Mouse (Mus musculus): ENCODE measurements around the gene Sgcb. TPM values are rescaled to one million over a fixed set of nuclear protein-coding genes. Genes with fewer than 3 reads are reported as not detected.

The Sgcb gene
- polyA plus RNA-seq, 1 experiment: 3.0 TPM

DNA sequence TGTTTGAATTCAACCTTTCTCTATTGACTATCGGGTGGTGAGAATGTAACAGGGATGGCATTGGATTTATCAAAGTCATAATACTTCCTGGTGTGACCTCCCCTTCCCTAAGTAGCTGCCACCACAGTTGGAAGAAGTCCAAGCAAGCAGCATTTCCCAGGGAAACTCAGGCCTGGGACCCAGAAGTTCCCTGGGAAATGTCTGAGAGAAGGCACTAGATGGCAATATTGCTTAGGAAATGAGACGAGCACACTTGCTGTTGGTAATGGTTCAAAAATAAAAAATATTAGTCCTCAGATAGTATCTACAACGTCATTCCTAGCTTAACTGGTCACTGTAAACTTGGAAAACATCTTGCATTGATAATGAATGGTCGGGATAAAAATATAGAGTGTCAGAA is 38.6 kb upstream of the Sgcb start:
- no peaks in the 10 kb centered on the region for H3K27me3 ChIP-seq (ENCODE audit: control insufficient read depth, insufficient read depth, low read length)
- TF ChIP-seq CTCF (IDR thresholded peaks at IDR 0.05; ENCODE audit: extremely low read depth, insufficient read depth, insufficient read length, insufficient replicate concordance) (no peak), POLR2A (IDR thresholded peaks at IDR 0.05; ENCODE audit: low read depth, low read length) (no peak)
- no peak overlapping the region for H3K27ac ChIP-seq (ENCODE audit: insufficient read depth, low read length)
- WGBS: 37% methylated on average over 4 of the region's 4 CpGs
- no peaks in the 10 kb centered on the region for H3K36me3 ChIP-seq (ENCODE audit: control insufficient read depth, insufficient read depth, low read length)
- H3K4me3 ChIP-seq (ENCODE audit: extremely low read depth, insufficient read depth, insufficient read length): no peak overlapping the region
- no peak for DNase-seq (ENCODE audit: low read depth in 1 of 2, low spot score in 2 of 2)
- H3K4me1 ChIP-seq (ENCODE audit: control insufficient read depth, insufficient read depth, insufficient read length): no peaks in the 10 kb centered on the region

DNA sequence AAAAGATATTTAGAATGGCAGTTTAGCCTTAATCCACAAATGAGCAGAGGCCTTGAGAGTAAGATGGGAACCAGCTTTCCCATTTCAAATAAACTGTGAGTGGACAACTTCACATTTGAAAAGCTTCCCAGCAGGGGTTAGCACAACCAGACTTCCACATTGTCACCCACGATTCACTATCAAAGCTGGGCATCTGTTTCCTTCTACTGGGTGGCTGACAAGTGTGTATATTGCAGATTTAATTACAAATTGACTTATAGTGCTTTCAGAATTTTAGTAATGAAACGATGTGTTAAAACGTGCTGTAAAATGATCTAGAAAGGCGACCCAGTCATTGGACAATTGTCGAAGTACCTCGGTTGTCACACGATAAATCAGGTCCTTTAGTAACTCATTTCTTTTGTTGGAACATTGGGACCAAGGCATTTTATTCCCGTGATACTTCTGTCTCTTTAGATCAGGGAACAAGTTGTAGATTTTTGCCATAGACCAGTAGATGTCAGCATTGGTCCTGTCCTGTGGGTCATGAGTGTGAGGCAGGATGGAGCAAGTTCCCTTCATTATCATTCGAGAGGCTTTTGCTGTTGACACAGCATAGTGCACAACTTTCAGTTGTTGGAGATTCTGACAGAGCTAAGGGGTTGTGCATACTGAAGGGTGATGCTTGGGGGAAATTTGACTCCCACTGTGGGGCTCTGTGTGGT is 36.3 kb upstream of the Sgcb start:
- no peak overlapping the region for H3K27ac ChIP-seq (ENCODE audit: insufficient read depth, low read length)
- H3K4me1 ChIP-seq (ENCODE audit: control insufficient read depth, insufficient read depth, insufficient read length): no peaks in the 10 kb centered on the region
- H3K36me3 ChIP-seq (ENCODE audit: control insufficient read depth, insufficient read depth, low read length): no peaks in the 10 kb centered on the region
- H3K27me3 ChIP-seq (ENCODE audit: control insufficient read depth, insufficient read depth, low read length): no peaks in the 10 kb centered on the region
- no peak for TF ChIP-seq CTCF (IDR thresholded peaks at IDR 0.05; ENCODE audit: extremely low read depth, insufficient read depth, insufficient read length, insufficient replicate concordance)
- no peak for TF ChIP-seq POLR2A (IDR thresholded peaks at IDR 0.05; ENCODE audit: low read depth, low read length)
- DNase-seq (ENCODE audit: low read depth in 1 of 2, low spot score in 2 of 2): no peak
- WGBS: 41% methylated on average over 9 of the region's 9 CpGs
- H3K4me3 ChIP-seq (ENCODE audit: extremely low read depth, insufficient read depth, insufficient read length): no peak overlapping the region

GRCm38 (mm10) chr5:73683221-73683620 is 35.6 kb upstream of the Sgcb start:
- DNase-seq (ENCODE audit: low read depth in 1 of 2, low spot score in 2 of 2): no peak
- TF ChIP-seq POLR2A (IDR thresholded peaks at IDR 0.05; ENCODE audit: low read depth, low read length) (no peak), CTCF (IDR thresholded peaks at IDR 0.05; ENCODE audit: extremely low read depth, insufficient read depth, insufficient read length, insufficient replicate concordance) (no peak)
- Histone ChIP-seq H3K36me3 (ENCODE audit: control insufficient read depth, insufficient read depth, low read length) (no peaks in the 10 kb centered on the region), H3K4me1 (ENCODE audit: control insufficient read depth, insufficient read depth, insufficient read length) (no peaks in the 10 kb centered on the region), H3K27ac (ENCODE audit: insufficient read depth, low read length) (no peak overlapping the region), H3K27me3 (ENCODE audit: control insufficient read depth, insufficient read depth, low read length) (no peaks in the 10 kb centered on the region), H3K4me3 (ENCODE audit: extremely low read depth, insufficient read depth, insufficient read length) (no peak overlapping the region)
- WGBS: 78% methylated on average over 6 of the region's 6 CpGs

- DNase-seq (ENCODE audit: low read depth in 1 of 2, low spot score in 2 of 2): no peak
- Histone ChIP-seq H3K27me3 (ENCODE audit: control insufficient read depth, insufficient read depth, low read length) (no peaks in the 10 kb centered on the region), H3K4me1 (ENCODE audit: control insufficient read depth, insufficient read depth, insufficient read length) (no peaks in the 10 kb centered on the region), H3K36me3 (ENCODE audit: control insufficient read depth, insufficient read depth, low read length) (no peaks in the 10 kb centered on the region), H3K4me3 (ENCODE audit: extremely low read depth, insufficient read depth, insufficient read length) (no peak overlapping the region), H3K27ac (ENCODE audit: insufficient read depth, low read length) (no peak overlapping the region)
- 82% methylated on average over 13 of the region's 13 CpGs for WGBS
- no peak for TF ChIP-seq POLR2A (IDR thresholded peaks at IDR 0.05; ENCODE audit: low read depth, low read length)
- TF ChIP-seq CTCF (IDR thresholded peaks at IDR 0.05; ENCODE audit: extremely low read depth, insufficient read depth, insufficient read length, insufficient replicate concordance): no peak
These were observed 29.0 kb upstream of the Sgcb start for GRCm38 (mm10) chr5:73676626-73677025.

DNA sequence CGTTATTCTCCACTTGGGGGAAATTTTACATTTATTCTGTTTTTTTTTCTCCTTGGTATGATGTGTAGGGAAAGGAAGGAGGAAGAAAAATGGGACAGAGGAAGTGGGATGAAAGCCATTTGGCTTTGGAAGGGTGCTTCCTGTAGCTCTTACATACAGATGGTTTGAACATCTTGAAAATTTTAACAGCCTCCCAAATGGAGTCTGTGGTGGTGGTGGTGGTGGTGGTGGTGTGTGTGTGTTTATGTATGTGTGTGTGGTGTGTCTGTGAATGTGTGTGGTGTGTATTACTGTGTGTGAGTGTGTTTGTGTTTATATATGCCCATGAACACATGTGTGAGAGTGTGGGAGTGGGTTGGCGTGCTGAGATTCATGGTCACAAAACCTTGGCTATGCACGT is 28.0 kb upstream of the Sgcb start:
- Histone ChIP-seq H3K36me3 (ENCODE audit: control insufficient read depth, insufficient read depth, low read length) (no peaks in the 10 kb centered on the region), H3K4me3 (ENCODE audit: extremely low read depth, insufficient read depth, insufficient read length) (no peak overlapping the region), H3K27me3 (ENCODE audit: control insufficient read depth, insufficient read depth, low read length) (no peaks in the 10 kb centered on the region), H3K4me1 (ENCODE audit: control insufficient read depth, insufficient read depth, insufficient read length) (no peaks in the 10 kb centered on the region), H3K27ac (ENCODE audit: insufficient read depth, low read length) (no peak overlapping the region)
- no peak for DNase-seq (ENCODE audit: low read depth in 1 of 2, low spot score in 2 of 2)
- WGBS: 85% methylated on average over 3 of the region's 3 CpGs
- no peak for TF ChIP-seq CTCF (IDR thresholded peaks at IDR 0.05; ENCODE audit: extremely low read depth, insufficient read depth, insufficient read length, insufficient replicate concordance)
- no peak for TF ChIP-seq POLR2A (IDR thresholded peaks at IDR 0.05; ENCODE audit: low read depth, low read length)

DNA sequence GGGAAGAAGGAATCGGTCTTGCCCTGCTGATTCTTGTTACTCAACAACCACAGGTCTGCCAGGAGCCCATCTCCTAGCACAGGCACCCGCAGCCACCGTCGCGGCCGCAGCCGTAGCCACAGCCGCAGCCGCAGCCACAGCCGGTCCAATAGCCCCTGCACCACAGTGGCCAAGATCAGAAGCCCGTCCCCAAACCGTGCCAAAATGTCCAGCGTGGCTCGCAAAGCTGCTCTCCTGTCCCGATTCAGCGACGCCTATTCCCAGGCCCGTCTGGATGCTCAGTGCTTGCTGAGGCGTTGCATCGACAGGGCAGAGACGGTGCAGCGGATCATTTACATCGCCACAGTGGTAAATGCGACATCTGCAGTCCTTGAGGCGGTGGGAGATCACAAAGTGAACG is 21.8 kb upstream of the Sgcb start:
- no peak for DNase-seq (ENCODE audit: low read depth in 1 of 2, low spot score in 2 of 2)
- Histone ChIP-seq H3K36me3 (ENCODE audit: control insufficient read depth, insufficient read depth, low read length) (no peaks in the 10 kb centered on the region), H3K4me1 (ENCODE audit: control insufficient read depth, insufficient read depth, insufficient read length) (no peaks in the 10 kb centered on the region), H3K4me3 (ENCODE audit: extremely low read depth, insufficient read depth, insufficient read length) (no peak overlapping the region), H3K27ac (ENCODE audit: insufficient read depth, low read length) (no peak overlapping the region), H3K27me3 (ENCODE audit: control insufficient read depth, insufficient read depth, low read length) (no peaks in the 10 kb centered on the region)
- no peak for TF ChIP-seq CTCF (IDR thresholded peaks at IDR 0.05; ENCODE audit: extremely low read depth, insufficient read depth, insufficient read length, insufficient replicate concordance)
- TF ChIP-seq POLR2A (IDR thresholded peaks at IDR 0.05; ENCODE audit: low read depth, low read length): no peak
- 72% methylated on average over 26 of the region's 26 CpGs for WGBS

DNA sequence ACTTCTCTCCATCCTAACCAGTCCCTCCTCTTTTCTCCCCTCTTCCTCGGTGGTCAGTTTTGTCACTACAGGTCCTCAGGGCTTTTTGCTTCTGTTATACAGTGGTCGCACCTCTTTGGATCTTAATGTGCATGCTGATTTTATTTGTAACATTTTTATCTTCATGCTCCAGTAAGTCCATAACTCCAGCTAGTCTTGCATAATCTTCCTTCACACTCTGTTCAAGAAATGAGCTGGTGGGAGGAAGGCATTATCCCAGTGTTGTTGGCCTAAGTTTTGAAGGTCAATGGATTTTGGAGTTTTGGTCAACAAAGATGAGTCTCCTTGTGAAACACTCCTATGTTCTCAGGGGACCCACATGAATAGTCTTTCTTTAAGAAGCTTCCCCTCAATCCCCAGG is 20.3 kb upstream of the Sgcb start:
- H3K4me3 ChIP-seq (ENCODE audit: extremely low read depth, insufficient read depth, insufficient read length): no peak overlapping the region
- no peak overlapping the region for H3K27ac ChIP-seq (ENCODE audit: insufficient read depth, low read length)

More for the DNA sequence above, 20.3 kb upstream of the Sgcb start:
- 56% methylated on average over 2 of the region's 2 CpGs for WGBS
- DNase-seq (ENCODE audit: low read depth in 1 of 2, low spot score in 2 of 2): no peak
- TF ChIP-seq CTCF (IDR thresholded peaks at IDR 0.05; ENCODE audit: extremely low read depth, insufficient read depth, insufficient read length, insufficient replicate concordance): no peak
- TF ChIP-seq POLR2A (IDR thresholded peaks at IDR 0.05; ENCODE audit: low read depth, low read length): no peak
- no peaks in the 10 kb centered on the region for H3K27me3 ChIP-seq (ENCODE audit: control insufficient read depth, insufficient read depth, low read length)
- H3K4me1 ChIP-seq (ENCODE audit: control insufficient read depth, insufficient read depth, insufficient read length): no peaks in the 10 kb centered on the region
- H3K36me3 ChIP-seq (ENCODE audit: control insufficient read depth, insufficient read depth, low read length): no peaks in the 10 kb centered on the region
